Comparison of ENCODE assay signal across 8 mouse cellular contexts in genomic region chr9:63131957-63132602, GRCm38 (mm10). TPM values are rescaled to one million over a fixed set of nuclear protein-coding genes. Genes with fewer than 3 reads are reported as not detected.
A peak's percentile ranks its signal among the peaks of the same experiment; 100 is the strongest.
DNase-seq lines count a peak whose midpoint lies in the region; ATAC-seq and TF ChIP-seq lines count a peak whose summit lies in the region.

No protein-coding gene starts in this region.

- no peak for ATAC-seq in liver, embryonic 16.5 days (ENCODE audit: low read depth)
- peak; percentile 46; the same call in 1 of the 2 replicates for ATAC-seq in neural tube, embryonic 12.5 days (ENCODE audit: low FRiP score, low read depth)

- peaks cover 3% of the 10 kb centered on the region; the same call in 1 of the 2 replicates for H3K4me1 ChIP-seq in cerebellum, adult 2 months (ENCODE audit: control insufficient read depth, insufficient read depth, low read length)
- peaks cover 3% of the 10 kb centered on the region; the same call in 1 of the 2 replicates for H3K4me1 ChIP-seq in kidney, adult 2 months (ENCODE audit: control insufficient read depth, insufficient read depth, low read length)
- H3K4me1 ChIP-seq in liver, embryonic 16.5 days (ENCODE audit: control insufficient read depth, low read depth, low read length): peaks cover 3% of the 10 kb centered on the region
- peaks cover 23% of the 10 kb centered on the region for H3K4me1 ChIP-seq in neural tube, embryonic 12.5 days

- H3K36me3 ChIP-seq in kidney, adult 2 months (ENCODE audit: control insufficient read depth, insufficient read depth, low read length): no peaks in the 10 kb centered on the region
- H3K36me3 ChIP-seq in liver, embryonic 16.5 days (ENCODE audit: control insufficient read depth, insufficient read depth): no peaks in the 10 kb centered on the region
- no peaks in the 10 kb centered on the region for H3K36me3 ChIP-seq in neural tube, embryonic 12.5 days

- H3K27me3 ChIP-seq in cerebellum, adult 2 months (ENCODE audit: control insufficient read depth, insufficient read depth, low read length): peaks cover 4% of the 10 kb centered on the region; the same call in 1 of the 2 replicates
- peaks cover 1% of the 10 kb centered on the region; the same call in 1 of the 2 replicates for H3K27me3 ChIP-seq in kidney, adult 2 months (replicated peaks; ENCODE audit: control insufficient read depth, insufficient read depth, low read length)
- peaks cover 54% of the 10 kb centered on the region for H3K27me3 ChIP-seq in liver, embryonic 16.5 days (ENCODE audit: control insufficient read depth, insufficient read depth, low read depth, low read length)
- H3K27me3 ChIP-seq in neural tube, embryonic 12.5 days (replicated peaks): peaks cover 34% of the 10 kb centered on the region

- H3K4me2 ChIP-seq in liver, embryonic 16.5 days (ENCODE audit: low read depth, low read length): peak overlapping the region; percentile 64
- peak overlapping the region; percentile 83 for H3K4me2 ChIP-seq in neural tube, embryonic 12.5 days (replicated peaks)

- WGBS in cerebellum, adult 2 months: 2% methylated on average over 28 of the region's 28 CpGs
- WGBS in kidney, adult 2 months: 7% methylated on average over 28 of the region's 28 CpGs
- 5% methylated on average over 28 of the region's 28 CpGs for WGBS in liver, embryonic 16.5 days (ENCODE audit: insufficient replicate concordance)
- 1% methylated on average over 28 of the region's 28 CpGs for WGBS in neural tube, embryonic 12.5 days

- H3K9ac ChIP-seq in liver, embryonic 16.5 days (ENCODE audit: low read depth, low read length): peak overlapping the region; percentile 66
- H3K9ac ChIP-seq in neural tube, embryonic 12.5 days: peak overlapping the region; percentile 57

- no peaks in the 10 kb centered on the region for H3K9me3 ChIP-seq in liver, embryonic 16.5 days (replicated peaks; ENCODE audit: control insufficient read depth, low read length)
- no peaks in the 10 kb centered on the region for H3K9me3 ChIP-seq in neural tube, embryonic 12.5 days

- peak; percentile 38 for DNase-seq in 416B (ENCODE audit: low read depth)
- peak; percentile 59 for DNase-seq in CD4-positive helper T cell, adult 2 months (ENCODE audit: low read depth, low spot score)
- DNase-seq in cerebellum, adult 2 months: peak; percentile 66 to 79
- peak; percentile 52 for DNase-seq in gastrocnemius, postnatal 25 days
- peak; percentile 71 for DNase-seq in kidney, adult 2 months
- DNase-seq in c-Kit-positive CD71-positive TER-119-positive erythroid progenitor cells, embryonic 14.5 days (ENCODE audit: low spot score): no peak

- TF ChIP-seq CTCF in cerebellum, adult 2 months (IDR thresholded peaks at IDR 0.05; ENCODE audit: borderline replicate concordance, insufficient read depth, low read depth, low read length): no peak
- TF ChIP-seq CTCF in kidney, adult 2 months (conservative IDR thresholded peaks at IDR 0.05; ENCODE audit: insufficient read depth, insufficient read length, low read depth, low read length): no peak

- TF ChIP-seq POLR2A in cerebellum, adult 2 months (IDR thresholded peaks at IDR 0.05; ENCODE audit: borderline replicate concordance, insufficient read depth, low read length): peak; percentile 30; the same call in 1 of the 2 replicates
- TF ChIP-seq POLR2A in kidney, adult 2 months (IDR thresholded peaks at IDR 0.05; ENCODE audit: low read depth, low read length): no peak

- H3K4me3 ChIP-seq in cerebellum, adult 2 months (replicated peaks; ENCODE audit: insufficient read depth, low read depth, low read length): peak overlapping the region; percentile 70
- peak overlapping the region; percentile 65 for H3K4me3 ChIP-seq in kidney, adult 2 months (ENCODE audit: insufficient read depth, low read depth, low read length)
- H3K4me3 ChIP-seq in liver, embryonic 16.5 days (ENCODE audit: low read depth, low read length): peak overlapping the region; percentile 66
- H3K4me3 ChIP-seq in neural tube, embryonic 12.5 days: peak overlapping the region; percentile 65

- H3K27ac ChIP-seq in cerebellum, adult 2 months (ENCODE audit: insufficient read depth, low read length): peak overlapping the region; percentile 82
- peak overlapping the region; percentile 83 for H3K27ac ChIP-seq in kidney, adult 2 months (ENCODE audit: insufficient read depth, low read depth, low read length)
- H3K27ac ChIP-seq in liver, embryonic 16.5 days (ENCODE audit: low read length): peak overlapping the region; percentile 74
- H3K27ac ChIP-seq in neural tube, embryonic 12.5 days: 0 out of 2 replicates have a peak overlapping the region, but pooled peaks have one; percentile 32

RNA-seq across cellular contexts. Expression of gene Skor1, which starts 16.7 kb away (rescaled TPM):
- polyA plus RNA-seq in cerebellum, adult 2 months (2012; rRNA removed): 7.1 and 9.2 TPM in 2 replicates
- under 1 TPM; 0.08 TPM for total RNA-seq in gastrocnemius, postnatal 25 days (2021)
- polyA plus RNA-seq in kidney, adult 2 months (2012; rRNA removed): 0.02 and 0.03 TPM in 2 replicates
- not detected in 2 replicates for polyA plus RNA-seq in liver, embryonic 16.5 days (2015; fragmentation: Nextera tagmentation; extraction: Ambion mirVana)
- 39.1 and 47.0 TPM in 2 replicates for polyA plus RNA-seq in neural tube, embryonic 12.5 days (2016; fragmentation: Nextera tagmentation; extraction: Ambion mirVana)

Comparison
In these comparisons a context has a peak if more than half of its experiments do, and no peak if none do; other contexts are left out.
1. H3K27ac ChIP-seq: peak in every context shown above with its lines; median percentile 83 in kidney, adult 2 months; 82 in cerebellum, adult 2 months; 74 in liver, embryonic 16.5 days; 32 in neural tube, embryonic 12.5 days.